Mouse (Mus musculus) thymus, adult 18-20 months (tissue): ENCODE measurements around the gene BC048562.

ENCODE experiments used
- DNase-seq, 2 experiments: peaks; one replicate each; pipeline ENCODE4 v3.0.0; 2022; ENCODE audit warnings: mixed read lengths in 2 of 2

BC048562 gene

GRCm38 (mm10) chr9:108481520-108482210 lies 45.4 kb downstream of the BC048562 start:
- no peak for DNase-seq

DNA sequence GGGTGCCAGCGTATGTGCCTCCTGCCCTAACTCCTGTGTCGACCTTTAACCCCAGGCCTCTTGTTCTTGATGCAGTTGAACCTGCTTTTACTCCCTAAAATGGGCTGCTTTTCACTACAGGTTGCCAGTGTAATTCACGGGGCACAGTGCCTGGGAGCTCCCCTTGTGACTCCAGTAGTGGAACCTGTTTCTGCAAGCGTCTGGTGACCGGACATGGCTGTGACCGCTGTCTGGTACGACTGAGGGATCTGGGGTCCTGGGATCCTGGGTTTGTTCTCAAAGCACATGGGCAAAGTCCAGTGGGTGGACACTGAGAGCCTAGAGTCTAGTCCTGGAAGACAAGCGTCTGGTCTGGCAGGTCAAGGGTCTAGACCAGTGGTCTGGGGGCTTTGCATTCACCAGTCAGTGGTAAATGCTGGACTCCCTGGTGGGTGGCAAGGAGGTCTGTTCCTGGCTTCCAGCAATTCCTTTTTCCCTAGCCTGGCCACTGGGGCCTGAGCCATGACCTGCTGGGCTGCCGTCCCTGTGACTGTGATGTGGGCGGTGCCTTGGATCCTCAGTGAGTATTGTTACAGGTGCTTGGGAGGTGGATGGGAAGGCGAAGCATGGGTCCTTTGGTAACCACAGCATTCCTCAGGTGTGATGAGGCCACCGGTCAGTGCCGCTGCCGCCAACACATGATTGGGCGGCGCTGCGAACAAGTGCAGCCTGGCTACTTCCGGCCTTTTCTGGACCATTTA lies 46.9 kb downstream of the BC048562 start:
- DNase-seq, result no peak

GRCm38 (mm10) chr9:108484021-108484420 lies 47.7 kb downstream of the BC048562 start:
- no peak for DNase-seq

GRCm38 (mm10) chr9:108485301-108485875 lies 49.1 kb downstream of the BC048562 start:
- no peak for DNase-seq

DNA sequence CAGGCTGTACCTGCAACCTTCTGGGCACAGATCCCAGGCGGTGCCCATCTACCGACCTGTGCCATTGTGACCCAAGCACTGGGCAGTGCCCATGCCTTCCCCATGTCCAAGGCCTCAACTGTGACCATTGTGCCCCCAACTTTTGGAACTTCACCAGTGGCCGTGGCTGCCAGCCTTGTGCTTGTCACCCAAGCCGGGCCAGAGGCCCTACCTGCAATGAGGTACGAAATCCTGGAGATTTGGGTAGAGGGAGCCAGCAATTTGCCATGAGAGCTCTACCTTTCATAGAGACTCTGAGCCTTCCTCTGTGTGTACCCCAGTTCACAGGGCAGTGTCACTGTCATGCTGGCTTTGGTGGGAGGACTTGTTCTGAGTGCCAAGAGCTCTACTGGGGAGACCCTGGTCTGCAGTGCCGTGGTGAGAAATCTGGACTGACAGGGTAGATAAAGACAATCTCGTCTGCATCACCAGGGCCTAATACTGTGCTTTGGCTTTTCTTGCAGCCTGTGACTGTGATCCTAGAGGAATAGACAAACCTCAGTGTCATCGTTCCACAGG lies 50.8 kb downstream of the BC048562 start:
- no peak for DNase-seq

DNA sequence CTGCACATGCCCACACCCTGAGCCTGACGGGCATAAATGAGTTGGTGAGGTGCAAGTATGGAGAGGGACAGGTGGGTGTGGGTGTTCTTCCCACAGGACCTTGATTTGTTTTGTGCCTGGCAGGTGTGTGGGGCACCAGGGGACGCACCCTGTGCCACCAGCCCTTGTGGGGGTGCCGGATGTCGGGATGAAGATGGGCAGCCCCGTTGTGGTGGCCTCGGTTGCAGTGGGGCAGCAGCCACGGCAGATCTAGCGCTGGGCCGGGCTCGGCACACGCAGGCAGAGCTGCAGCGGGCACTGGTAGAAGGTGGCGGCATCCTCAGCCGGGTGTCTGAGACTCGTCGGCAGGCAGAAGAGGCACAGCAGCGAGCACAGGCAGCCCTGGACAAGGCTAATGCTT lies 52.1 kb downstream of the BC048562 start:
- DNase-seq, result no peak

DNA sequence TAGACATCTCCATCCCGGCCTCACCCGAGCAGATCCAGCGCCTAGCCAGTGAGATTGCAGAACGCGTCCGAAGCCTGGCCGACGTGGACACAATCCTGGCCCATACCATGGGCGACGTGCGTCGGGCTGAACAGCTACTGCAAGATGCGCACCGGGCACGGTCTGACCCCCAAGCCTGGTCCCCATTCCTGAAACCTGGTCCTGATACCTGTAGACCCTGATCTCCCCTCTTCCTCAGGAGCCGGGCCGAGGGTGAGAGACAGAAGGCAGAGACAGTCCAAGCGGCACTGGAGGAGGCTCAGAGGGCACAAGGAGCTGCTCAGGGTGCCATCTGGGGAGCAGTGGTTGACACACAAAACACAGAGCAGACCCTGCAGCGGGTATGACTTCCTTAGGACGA lies 52.9 kb downstream of the BC048562 start:
- no peak for DNase-seq

- peak in 1 of 2 experiments; percentile 48 for DNase-seq
Observed at GRCm38 (mm10) chr9:108489702-108490558, 53.6 kb downstream of the BC048562 start.

- peak; percentile 93 to 94 for DNase-seq
Observed at GRCm38 (mm10) chr9:108490559-108491285, 54.4 kb downstream of the BC048562 start, which contains the start of gene Usp19. Gene Usp19, plus strand, starts transcription at chr9:108490602.

DNA sequence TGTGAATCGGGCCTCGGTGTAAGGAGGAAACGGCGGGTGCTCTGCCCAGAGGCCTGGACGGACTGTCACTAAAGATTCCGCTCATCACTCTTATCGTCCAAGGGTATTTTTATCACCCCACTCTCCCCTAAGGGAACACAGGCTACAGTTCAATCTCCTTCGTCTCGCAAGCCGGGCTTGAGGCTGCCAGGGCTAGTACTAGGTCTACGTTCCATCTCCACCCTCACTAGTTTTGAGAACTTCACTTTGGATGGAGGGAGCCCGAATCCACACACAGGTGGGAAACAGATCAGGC lies 55.0 kb downstream of the BC048562 start:
- DNase-seq, result no peak

DNA sequence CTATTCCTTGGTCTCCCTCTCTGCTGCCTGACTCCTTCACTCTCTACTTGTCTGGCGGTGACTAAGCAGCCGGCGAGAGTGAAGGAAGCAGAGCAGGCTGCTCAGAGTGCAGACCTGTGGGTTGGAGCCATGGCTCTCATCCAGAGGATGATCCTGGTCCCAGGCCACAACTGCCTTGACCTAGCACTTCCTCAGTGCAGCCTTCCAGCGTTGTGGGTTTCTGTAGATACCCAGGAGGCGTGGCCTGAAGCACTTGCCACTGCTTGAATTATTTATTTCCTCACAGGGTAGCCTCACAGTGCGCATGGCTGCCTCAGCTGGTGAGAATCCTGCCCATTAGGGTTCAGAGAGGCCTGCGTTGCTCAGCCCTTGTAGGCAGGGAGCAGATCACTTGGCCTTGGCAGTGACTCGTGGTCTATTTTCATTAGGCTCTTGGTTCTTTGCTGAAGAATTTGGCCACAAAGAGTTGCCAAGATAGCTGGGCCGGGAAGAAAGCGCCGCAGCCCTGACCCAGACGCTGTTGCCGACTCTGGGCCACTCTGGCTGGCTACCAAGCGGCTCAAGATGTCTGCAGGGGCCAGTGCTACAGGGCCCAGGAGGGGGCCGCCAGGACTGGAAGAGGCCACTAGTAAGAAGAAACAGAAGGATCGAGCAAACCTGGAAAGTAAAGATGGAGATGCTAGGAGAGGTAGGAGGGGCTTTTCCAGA lies 55.9 kb downstream of the BC048562 start:
- DNase-seq, result no peak

DNA sequence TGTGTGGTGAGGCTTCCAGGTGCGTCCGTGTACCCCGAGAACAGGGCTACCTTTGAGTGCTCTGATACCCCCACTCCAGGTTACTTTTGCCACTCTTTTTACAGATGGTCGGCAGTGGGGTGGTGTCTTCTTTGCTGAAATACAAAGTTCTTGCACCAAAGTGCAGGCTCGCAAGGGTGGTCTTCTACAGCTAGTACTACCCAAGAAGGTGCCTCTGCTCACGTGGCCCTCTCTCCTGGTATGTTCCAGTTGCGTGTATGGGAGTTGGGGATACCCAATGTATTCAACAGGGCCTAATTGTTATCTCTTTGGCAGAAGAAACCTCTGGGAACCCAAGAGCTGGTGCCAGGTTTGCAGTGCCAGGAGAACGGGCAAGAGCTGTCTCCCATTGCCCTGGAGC lies 57.0 kb downstream of the BC048562 start:
- no peak for DNase-seq

DNA sequence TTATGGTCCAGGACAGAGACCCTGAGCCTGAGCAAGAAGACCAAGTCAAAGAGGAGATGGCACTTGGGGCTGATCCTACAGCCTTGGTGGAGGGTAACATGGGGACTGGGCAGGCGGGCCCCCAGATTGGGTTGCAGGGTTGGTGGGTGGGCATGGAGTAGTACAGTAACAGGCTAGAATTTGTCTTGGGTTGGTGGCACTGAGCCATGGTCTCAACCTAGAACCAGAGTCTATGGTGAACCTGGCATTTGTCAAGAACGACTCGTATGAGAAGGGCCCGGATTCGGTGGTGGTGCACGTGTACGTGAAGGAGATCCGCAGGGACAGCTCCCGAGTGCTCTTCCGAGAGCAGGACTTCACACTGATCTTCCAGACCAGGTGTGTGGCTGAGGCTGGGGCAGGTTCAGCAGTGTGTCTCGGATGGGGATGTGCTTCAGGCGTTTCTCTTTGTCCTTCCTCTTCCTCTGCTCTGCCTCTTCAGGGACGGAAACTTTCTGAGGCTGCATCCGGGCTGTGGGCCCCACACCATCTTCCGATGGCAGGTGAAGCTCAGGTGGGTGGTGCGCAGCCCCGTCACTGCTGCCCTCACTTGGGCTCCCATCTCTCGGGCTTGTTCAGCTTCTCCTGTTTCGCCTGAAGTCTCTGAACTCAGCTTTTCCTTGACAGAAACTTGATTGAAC lies 58.0 kb downstream of the BC048562 start:
- DNase-seq, result no peak

DNA sequence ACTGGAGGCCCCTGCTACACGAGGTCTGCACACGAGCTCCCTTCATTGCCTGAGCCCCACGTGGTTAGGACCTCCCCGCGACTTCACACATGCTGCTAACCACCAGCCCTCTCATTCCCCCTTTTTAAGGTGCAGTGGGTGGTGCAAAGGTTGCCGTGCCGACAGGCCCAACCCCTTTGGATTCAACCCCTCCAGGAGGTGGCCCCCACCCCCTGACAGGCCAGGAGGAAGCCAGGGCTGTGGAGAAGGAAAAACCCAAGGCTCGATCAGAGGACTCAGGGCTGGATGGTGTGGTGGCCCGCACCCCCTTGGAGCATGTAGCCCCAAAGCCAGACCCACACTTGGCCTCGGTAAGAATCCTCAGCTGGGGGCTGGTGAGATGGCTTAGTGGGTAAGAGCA lies 58.6 kb downstream of the BC048562 start:
- DNase-seq, result no peak
